ENCODE assay signal across 8 mouse cellular contexts in the genomic region with DNA sequence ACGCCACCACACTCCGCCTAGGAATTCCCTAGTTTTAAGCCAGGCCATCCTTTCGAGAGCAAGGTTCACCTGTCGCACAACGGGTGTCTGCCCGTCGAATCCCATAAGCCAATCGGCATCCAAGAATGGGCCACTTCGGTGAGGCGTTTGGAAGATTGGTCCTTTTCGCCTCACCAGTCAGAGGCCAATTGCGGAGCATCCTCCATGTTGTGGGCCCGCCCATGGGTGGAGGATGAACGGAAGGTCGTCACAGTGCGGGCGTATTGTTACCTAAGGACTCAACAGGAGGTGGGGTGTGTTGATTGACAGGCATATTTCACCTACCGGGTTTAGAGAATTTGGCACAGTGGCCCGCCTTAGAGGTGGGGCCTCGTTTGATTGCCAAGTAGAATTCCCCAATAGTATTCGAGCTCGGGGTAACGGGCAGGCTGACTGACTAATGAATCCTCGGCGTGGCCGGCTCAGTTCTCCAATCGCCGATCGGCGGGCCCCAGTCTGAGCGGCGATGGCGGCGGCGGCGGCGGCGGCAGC. TPM values are rescaled to one million over a fixed set of nuclear protein-coding genes. Genes with fewer than 3 reads are reported as not detected.
A peak's percentile ranks its signal among the peaks of the same experiment; 100 is the strongest.
DNase-seq lines count a peak whose midpoint lies in the region; ATAC-seq and TF ChIP-seq lines count a peak whose summit lies in the region.

No protein-coding gene starts in this region.

- ATAC-seq in forebrain, embryonic 15.5 days (replicated peaks) = peak; percentile 99
- peak; percentile 96 for ATAC-seq in neutrophil, adult 5-6 weeks (ENCODE audit: extremely low read depth, insufficient number of reproducible peaks, low FRiP score, poor library complexity, severe bottlenecking)

- peaks cover 18% of the 10 kb centered on the region for H3K36me3 ChIP-seq in ES-E14 (ENCODE audit: control insufficient read depth, insufficient read depth, low read length, poor library complexity, severe bottlenecking)
- H3K36me3 ChIP-seq in forebrain, embryonic 15.5 days = peaks cover 30% of the 10 kb centered on the region

- no peaks in the 10 kb centered on the region for H3K27me3 ChIP-seq in forebrain, embryonic 15.5 days

- TF ChIP-seq CTCF in lung, adult 2 months (IDR thresholded peaks at IDR 0.05; ENCODE audit: insufficient read depth, low read length) = no peak

- peak; percentile 99 for DNase-seq in ES-E14 (ENCODE audit: low read depth, low spot score)
- peak; percentile 100 for DNase-seq in cerebellum, adult 11-12 months
- peak; percentile 99 for DNase-seq in heart, postnatal 25 days (ENCODE audit: low spot score)
- peak; percentile 99 for DNase-seq in layer of hippocampus, adult 18-20 months (ENCODE audit: low spot score in 2 of 2)
- DNase-seq in lung, adult 2 months = peak; percentile 98
- peak; percentile 95 to 99 for DNase-seq in thymus, adult 18-20 months

- under 1% methylated on average over 38 of the region's 38 CpGs for WGBS in forebrain, embryonic 15.5 days
- under 1% methylated on average over 38 of the region's 38 CpGs for WGBS in lung, adult 2 months

- intact Hi-C loops in heart, postnatal 25 days (cut with DNase I) = no loop called here

- peak; percentile 93; the same call in 1 of the 2 replicates for TF ChIP-seq POLR2A in lung, adult 2 months (IDR thresholded peaks at IDR 0.05; ENCODE audit: borderline replicate concordance, extremely low read depth, low read depth, low read length)

- peak overlapping the region; percentile 95; the same call in 1 of the 2 replicates for H3K27ac ChIP-seq in ES-E14 (ENCODE audit: insufficient read depth, low read depth, low read length, poor library complexity, severe bottlenecking)
- peak overlapping the region; percentile 94 for H3K27ac ChIP-seq in forebrain, embryonic 15.5 days (replicated peaks)

- H3K4me2 ChIP-seq in forebrain, embryonic 15.5 days (replicated peaks) = peak overlapping the region; percentile 64

- H3K9ac ChIP-seq in ES-E14 (ENCODE audit: insufficient read depth, low read depth, low read length, poor library complexity, severe bottlenecking) = peak overlapping the region; percentile 100; the same call in 1 of the 2 replicates
- peak overlapping the region; percentile 98 for H3K9ac ChIP-seq in forebrain, embryonic 15.5 days (replicated peaks)

- peaks cover 5 to 7% of the 10 kb centered on the region in 2 experiments for H3K4me1 ChIP-seq in ES-E14 (ENCODE audit: control insufficient read depth in 2 of 2, insufficient read depth in 2 of 2, low read length in 2 of 2, poor library complexity in 1 of 2)
- H3K4me1 ChIP-seq in forebrain, embryonic 15.5 days = peaks cover 24% of the 10 kb centered on the region
- peaks cover 5% of the 10 kb centered on the region for H3K4me1 ChIP-seq in lung, adult 2 months (ENCODE audit: control insufficient read depth, insufficient read depth, low read length)

- in situ Hi-C loops in ES-E14 (cut with MboI; ENCODE audit: low sequenced_read_pairs in 2 of 2, unreplicated experiment in 2 of 2) = loop anchor here in 1 of 2 experiments (10.0 kb wide), 1 partner anchor 191 kb away; no protein-coding TSS in a partner anchor

- no peaks in the 10 kb centered on the region for H3K9me3 ChIP-seq in ES-E14 (ENCODE audit: control insufficient read depth, insufficient read depth, low read depth, low read length)
- H3K9me3 ChIP-seq in forebrain, embryonic 15.5 days = no peaks in the 10 kb centered on the region

- H3K4me3 ChIP-seq in ES-E14 (ENCODE audit: insufficient read depth in 1 of 2, low read depth in 1 of 2, low read length in 2 of 2, poor library complexity in 1 of 2, severe bottlenecking in 1 of 2) = peak overlapping the region; percentile 79 to 100
- peak overlapping the region; percentile 90 for H3K4me3 ChIP-seq in forebrain, embryonic 15.5 days
- H3K4me3 ChIP-seq in lung, adult 2 months (replicated peaks; ENCODE audit: extremely low read depth, low read depth, low read length) = peak overlapping the region; percentile 87

TF ChIP-seq in ES-E14, 5 proteins besides CTCF, POLR2A, EP300 and RAD21:
- TF ChIP-seq CHD2 (IDR thresholded peaks at IDR 0.05; ENCODE audit: low read depth, low read length) = peak; percentile 95
- 0 out of 2 replicates have a peak, but pooled peaks have one; percentile 4 for TF ChIP-seq HCFC1 (IDR thresholded peaks at IDR 0.05; ENCODE audit: borderline replicate concordance, insufficient read depth, low read length)
- no peak for TF ChIP-seq ZC3H11A (IDR thresholded peaks at IDR 0.05; ENCODE audit: borderline replicate concordance, low read depth, low read length)

RNA-seq across cellular contexts. Expression of gene Pabpn1, which starts 1.4 kb away (rescaled TPM):
- 76.8 and 117 TPM in 2 replicates for total RNA-seq in ES-E14 (2012; rRNA removed)
- polyA plus RNA-seq in forebrain, embryonic 15.5 days (2015; fragmentation: Nextera tagmentation; extraction: Ambion mirVana) = 163 and 164 TPM in 2 replicates
- 10 to 100 TPM; 50.7 to 55.6 TPM for total RNA-seq in heart, postnatal 25 days (2021)
- total RNA-seq in layer of hippocampus, adult 18-20 months (2021) = 100 to 1,000 TPM; 227 to 252 TPM
- polyA plus RNA-seq in lung, adult 2 months (2012; rRNA removed) = 77.5 and 112 TPM in 2 replicates
- total RNA-seq in neutrophil, adult 5-6 weeks (2017) = 198 and 209 TPM in 2 replicates

RNA-seq across cellular contexts. Expression of gene Gm20521, which starts 10.5 kb away (rescaled TPM):
- 0.71 and 0.79 TPM in 2 replicates for total RNA-seq in ES-E14 (2012; rRNA removed)
- 0.14 and 0.15 TPM in 2 replicates for polyA plus RNA-seq in forebrain, embryonic 15.5 days (2015; fragmentation: Nextera tagmentation; extraction: Ambion mirVana)
- 1 to 10 TPM; 4.5 to 6.8 TPM for total RNA-seq in heart, postnatal 25 days (2021)
- 1 to 10 TPM in 1 of 2 experiments, under 1 TPM in 1; 0.45 to 7.3 TPM for total RNA-seq in layer of hippocampus, adult 18-20 months (2021)
- 6.8 TPM in 1 of 2 replicates, not detected in the other for polyA plus RNA-seq in lung, adult 2 months (2012; rRNA removed)
- not detected in 2 replicates for total RNA-seq in neutrophil, adult 5-6 weeks (2017)

RNA-seq across cellular contexts. Expression of gene Bcl2l2, which starts 10.5 kb away (rescaled TPM):
- 7.7 and 9.4 TPM in 2 replicates for total RNA-seq in ES-E14 (2012; rRNA removed)
- 3.5 and 3.6 TPM in 2 replicates for polyA plus RNA-seq in forebrain, embryonic 15.5 days (2015; fragmentation: Nextera tagmentation; extraction: Ambion mirVana)
- 10 to 100 TPM; 39.7 to 40.3 TPM for total RNA-seq in heart, postnatal 25 days (2021)
- 100 to 1,000 TPM; 121 to 124 TPM for total RNA-seq in layer of hippocampus, adult 18-20 months (2021)
- 69.3 and 70.1 TPM in 2 replicates for polyA plus RNA-seq in lung, adult 2 months (2012; rRNA removed)
- 3.6 and 6.6 TPM in 2 replicates for total RNA-seq in neutrophil, adult 5-6 weeks (2017)

RNA-seq across cellular contexts. Expression of gene Ppp1r3e, which starts 16.4 kb away (rescaled TPM):
- 0.62 and 0.74 TPM in 2 replicates for total RNA-seq in ES-E14 (2012; rRNA removed)
- 1.7 and 2.3 TPM in 2 replicates for polyA plus RNA-seq in forebrain, embryonic 15.5 days (2015; fragmentation: Nextera tagmentation; extraction: Ambion mirVana)
- total RNA-seq in heart, postnatal 25 days (2021) = 1 to 10 TPM; 3.0 to 3.6 TPM
- total RNA-seq in layer of hippocampus, adult 18-20 months (2021) = 10 to 100 TPM; 19.3 to 19.7 TPM
- 17.8 and 24.4 TPM in 2 replicates for polyA plus RNA-seq in lung, adult 2 months (2012; rRNA removed)
- total RNA-seq in neutrophil, adult 5-6 weeks (2017) = 0.47 TPM in 1 of 2 replicates, not detected in the other

RNA-seq across cellular contexts. Expression of gene Slc22a17, which starts 19.2 kb away (rescaled TPM):
- 5.2 and 16.2 TPM in 2 replicates for total RNA-seq in ES-E14 (2012; rRNA removed)
- 154 and 167 TPM in 2 replicates for polyA plus RNA-seq in forebrain, embryonic 15.5 days (2015; fragmentation: Nextera tagmentation; extraction: Ambion mirVana)
- total RNA-seq in heart, postnatal 25 days (2021) = 1 to 10 TPM; 2.7 to 3.1 TPM
- total RNA-seq in layer of hippocampus, adult 18-20 months (2021) = 100 to 1,000 TPM; 691 to 697 TPM
- polyA plus RNA-seq in lung, adult 2 months (2012; rRNA removed) = 61.8 and 63.8 TPM in 2 replicates
- total RNA-seq in neutrophil, adult 5-6 weeks (2017) = 0.25 and 0.47 TPM in 2 replicates

Comparison
In these comparisons a context has a peak if more than half of its experiments do, and no peak if none do; other contexts are left out.
1. Peak in every context shown above with its lines: DNase-seq, ATAC-seq, H3K4me3 ChIP-seq and H3K27ac ChIP-seq.